Mouse (Mus musculus): ENCODE measurements around the gene Efr3b.

The Efr3b gene

DNA sequence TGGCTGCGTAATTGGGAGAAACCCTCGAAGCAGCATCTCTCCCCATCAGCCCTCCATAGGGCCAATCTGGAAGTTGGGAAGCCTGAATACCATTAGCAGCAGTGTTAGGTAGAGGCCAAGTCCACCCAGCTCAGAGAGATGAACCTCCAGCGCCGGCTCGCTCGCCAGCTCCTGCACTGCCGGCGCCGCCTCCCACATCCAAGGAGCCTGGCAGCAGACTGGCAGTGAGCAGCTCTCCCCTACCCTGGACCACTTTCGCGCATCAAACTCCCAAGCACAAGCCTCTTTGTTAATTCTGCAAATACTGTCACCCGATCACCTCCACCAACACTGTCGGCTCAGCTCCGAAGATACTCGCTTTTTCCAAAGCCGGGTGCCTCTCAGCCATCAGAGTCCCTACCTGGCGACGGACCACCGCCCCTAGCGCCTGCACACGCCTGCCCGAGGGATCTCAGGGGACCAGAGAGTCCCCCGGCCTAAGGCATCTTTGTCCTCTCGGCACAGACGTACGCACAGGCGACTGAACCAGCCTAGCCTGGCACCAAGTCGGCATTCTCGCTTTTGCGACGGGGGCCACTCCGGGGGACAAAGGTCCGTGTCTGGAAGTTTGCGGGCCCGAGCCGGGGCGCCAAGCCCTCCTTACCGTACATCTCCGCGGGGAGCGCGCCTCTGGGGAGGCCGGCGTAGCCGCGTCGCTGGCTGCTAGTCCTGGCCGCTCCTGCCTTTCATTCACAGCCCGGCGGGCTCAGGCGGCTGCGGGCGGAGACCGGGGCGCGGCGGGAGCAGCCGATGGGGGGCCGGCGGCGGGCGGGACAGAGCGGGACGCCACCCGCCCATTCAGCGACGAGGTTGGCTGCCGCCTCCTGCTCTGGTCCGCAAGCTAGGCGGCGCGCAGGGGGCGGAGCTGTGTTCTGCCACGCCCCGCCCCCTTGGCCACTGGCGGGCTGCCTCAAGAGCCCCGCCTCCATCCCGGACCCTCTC is at the start of gene Efr3b:
Gene Efr3b (minus strand): TSS at position 855 of the 981 bp plus-strand sequence.
- peak; percentile 92 for DNase-seq

DNA sequence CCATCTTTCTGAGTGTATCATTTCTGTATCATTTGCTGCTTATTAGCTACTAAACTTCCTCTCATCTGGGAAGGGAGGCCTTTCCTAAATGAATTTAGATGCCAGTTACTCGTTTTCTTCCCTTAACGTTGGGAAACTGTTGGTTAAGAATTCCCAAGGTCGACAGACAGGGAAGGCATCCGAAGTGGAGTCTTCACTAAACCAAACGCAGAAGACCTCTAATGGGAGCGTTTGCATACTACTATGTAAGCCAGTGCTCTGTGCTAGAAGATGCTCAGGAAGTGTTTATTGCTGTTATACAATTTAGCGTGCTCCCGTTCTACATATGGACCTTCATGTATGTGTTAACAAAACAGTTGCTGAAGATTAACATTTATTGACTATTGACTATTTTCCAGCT is 44.7 kb upstream of the Efr3b start:
- DNase-seq = no peak

DNA sequence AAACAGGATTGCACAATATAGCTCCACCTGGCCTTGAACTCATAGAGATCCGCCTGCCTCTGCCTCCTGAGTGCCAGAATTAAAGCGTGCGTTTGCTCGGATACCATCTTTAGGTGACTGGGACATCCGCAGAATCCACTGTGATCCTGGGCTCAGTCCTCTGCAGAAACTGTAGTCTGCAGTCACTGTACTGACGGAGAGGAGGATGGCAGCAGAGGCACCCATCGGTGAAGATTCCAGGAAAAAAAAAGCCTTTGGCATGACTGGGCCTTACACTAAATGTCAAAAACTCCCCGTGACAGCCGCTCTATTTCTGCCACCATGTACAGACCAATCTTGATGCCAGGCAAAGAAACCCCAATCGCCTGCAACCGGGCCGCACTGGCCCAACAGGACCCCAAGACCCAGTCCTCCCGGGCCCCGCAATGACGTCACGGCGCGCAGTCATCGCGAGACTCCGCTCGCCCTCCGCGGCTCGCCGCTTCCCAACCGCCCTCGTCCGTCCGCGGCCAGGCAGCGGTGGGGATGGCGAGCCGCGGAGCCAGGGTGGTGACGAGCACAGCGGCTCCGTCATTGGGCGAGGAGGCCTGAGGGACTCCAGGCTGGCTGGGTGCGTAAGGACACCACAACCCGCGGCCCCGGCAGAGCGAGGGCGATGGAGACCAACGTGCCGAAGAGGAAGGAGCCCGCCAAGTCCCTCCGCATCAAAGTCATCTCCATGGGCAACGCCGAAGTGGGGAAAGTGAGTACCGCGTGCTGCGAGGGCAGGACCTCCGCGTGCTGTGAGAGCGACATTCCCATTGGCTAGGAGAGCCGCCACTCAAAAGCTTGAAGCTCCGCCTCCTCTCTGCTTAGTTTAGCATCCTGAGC is 43.7 kb upstream of the Efr3b start, which contains the start of gene Dnajc27:
Gene Dnajc27 (plus strand): TSS at position 452 of the 870 bp plus-strand sequence.
- DNase-seq = peak; percentile 97

DNA sequence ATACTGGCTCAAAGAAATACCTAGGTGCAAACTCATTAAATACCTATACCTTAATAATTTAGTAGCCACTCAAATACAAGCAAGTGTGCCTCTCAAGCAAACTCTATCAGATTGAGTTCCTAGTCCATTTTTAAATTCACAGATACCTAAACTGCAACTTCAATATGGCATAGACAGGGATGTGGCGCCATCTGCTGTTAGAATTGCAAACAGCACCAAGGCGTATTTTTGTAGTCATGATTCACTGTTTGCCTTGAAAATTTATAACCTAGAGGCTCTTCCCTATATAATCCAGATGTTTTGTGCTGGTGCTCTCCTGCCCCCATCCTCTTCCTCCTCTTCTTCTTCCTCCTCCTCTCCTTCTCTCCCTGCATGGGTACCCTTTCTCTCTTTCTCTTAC is 41.6 kb upstream of the Efr3b start:
- peak; percentile 87 for DNase-seq

DNA sequence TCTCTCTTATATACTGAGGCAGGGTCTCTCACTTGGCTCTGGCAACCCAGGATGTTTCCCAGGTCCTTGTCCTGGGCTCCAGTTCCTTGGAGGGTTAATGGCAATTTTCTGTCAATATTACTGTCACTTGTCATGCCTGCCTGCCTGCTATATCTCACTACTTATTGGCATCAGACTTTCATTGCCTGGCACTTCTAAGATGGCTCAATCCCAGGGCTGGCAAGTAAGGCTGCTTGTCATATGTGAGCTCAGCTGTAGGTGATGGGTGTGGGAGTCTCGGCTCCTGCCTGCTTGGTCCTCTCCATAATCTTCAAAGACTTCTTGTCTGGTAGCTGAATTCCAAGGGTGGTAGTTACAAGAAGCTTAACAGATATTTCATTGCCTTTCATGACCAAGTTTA is 39.4 kb upstream of the Efr3b start:
- no peak for DNase-seq

DNA sequence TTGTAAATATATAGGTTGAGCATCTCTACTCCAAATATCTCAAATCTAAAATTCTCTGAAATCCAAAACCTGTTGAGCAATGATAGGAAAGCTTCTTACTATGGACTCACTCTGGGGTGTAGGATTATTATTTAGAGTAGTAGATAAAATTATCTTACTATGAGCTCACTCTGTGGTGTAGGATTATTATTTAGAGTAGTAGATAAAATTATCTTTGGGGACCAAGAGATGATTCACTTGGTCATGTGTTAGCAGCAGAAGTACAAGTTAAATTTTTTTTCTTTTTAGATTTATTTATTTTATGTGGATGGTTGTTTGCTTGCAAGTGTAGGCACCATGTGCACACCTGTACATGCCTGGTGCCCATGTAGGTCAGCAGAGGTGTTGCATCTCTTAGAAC is 37.7 kb upstream of the Efr3b start:
- no peak for DNase-seq

DNA sequence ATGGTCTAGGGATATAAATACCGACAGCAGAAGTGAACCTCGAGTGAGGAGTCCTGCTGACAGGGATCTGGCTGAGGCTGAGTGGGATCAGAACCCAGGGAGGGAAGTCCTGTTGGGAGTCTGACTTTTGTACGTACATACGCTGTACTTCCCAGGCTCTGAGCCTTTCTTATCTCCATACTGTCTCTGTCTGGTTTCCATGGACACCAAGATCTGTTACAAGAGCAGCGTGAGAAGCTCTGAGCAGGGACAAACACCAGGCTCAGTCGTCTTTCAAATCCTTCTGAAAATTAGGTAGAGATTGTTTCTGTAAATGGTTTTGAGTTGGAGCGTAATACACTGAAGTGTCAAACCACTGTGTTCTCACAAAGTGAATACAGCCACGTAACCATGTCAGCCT is 36.7 kb upstream of the Efr3b start:
- no peak for DNase-seq

DNA sequence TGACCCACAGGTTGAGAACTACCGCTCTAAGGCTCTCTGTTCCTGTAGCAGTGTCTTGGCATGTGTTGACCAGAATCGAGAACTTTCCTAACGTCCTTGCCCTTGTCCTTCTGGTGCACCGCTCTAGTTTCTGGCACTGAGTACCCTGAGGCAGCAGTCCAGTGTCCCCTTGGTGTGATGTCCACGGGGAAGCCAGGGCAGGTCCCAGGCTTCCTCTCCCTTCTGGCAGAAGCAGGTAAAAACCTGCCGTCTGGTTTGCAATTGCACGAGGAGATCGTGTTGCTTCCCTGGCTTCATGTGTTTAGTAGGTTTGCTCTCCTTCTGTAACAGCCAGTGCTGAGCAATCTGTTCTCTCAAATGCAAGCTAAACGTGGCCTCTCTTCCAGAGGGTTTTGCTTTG is 33.0 kb upstream of the Efr3b start:
- DNase-seq = no peak

DNA sequence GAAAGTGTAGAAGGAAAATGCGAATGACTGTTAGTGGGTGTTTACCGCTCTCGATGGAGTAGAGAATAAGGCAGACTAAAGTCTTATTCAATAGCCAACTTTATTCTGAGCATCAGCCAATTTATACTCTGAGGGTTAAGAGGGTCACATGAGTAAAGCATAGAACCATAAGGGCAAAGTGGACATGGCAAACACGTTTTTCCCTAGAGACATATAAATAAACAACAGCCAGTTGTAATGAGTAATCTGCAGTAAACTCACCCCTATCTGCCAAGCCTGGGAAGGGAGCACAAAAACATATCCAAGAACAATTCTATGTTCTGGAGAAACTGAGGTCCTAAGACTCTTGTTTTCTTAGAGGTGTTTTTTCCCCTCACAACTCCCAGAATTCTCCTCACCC is 29.8 kb upstream of the Efr3b start:
- no peak for DNase-seq

DNA sequence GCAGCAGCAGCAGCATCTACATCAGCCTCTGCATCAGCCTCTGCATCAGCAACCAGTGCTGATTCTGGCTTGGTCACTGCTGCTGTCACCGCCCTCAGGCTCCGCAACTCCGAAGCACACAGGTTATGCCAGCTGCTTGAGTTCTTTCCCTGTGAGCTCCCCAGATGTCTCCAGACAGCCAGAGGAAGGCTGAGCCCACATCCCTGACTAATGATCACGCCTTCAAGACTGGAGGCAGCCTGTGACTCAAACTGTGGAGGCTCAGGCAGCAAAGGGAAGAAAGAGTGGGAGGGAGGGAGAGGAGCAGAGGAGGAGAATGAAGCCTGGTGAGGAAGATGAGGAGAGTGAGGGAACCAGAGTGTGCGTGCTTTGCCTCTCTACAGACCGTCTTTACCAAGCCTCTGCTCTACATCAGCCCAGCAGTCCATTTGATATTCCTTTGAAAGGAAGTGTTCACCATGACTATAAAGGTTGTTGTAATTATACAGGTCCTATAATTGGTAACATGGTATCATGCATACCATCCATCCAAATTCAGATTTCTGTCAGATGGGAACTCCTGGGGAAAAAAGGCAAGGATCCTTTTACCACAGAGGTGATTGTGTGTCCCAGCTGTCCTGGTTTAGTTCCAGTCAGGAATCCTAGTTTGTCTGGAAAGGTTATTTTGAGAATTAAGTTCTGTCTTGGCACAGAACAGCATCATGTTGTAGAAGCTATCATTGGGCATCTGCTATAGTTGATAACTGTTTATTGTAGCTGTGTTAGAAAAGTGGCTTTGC is 28.2 kb upstream of the Efr3b start:
- DNase-seq = no peak

DNA sequence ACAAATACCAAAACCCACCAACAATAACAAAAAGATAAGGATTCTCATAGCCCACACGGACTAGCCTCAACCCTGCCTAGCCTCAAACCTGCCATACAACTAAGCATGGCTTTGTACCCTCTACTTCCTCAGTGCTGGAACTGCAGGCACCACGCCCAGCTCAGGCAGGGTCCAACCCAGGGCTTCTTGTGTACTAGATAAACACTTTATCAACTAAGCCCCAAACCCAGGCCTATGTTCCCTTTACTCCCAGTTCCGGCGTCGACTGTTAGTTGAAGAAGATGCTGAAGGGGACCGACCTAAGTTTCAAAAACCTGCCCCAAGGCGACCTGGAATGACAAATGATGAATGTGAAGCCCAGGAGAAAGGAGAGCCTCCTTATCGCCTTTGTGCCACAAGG is 27.2 kb upstream of the Efr3b start:
- no peak for DNase-seq

DNA sequence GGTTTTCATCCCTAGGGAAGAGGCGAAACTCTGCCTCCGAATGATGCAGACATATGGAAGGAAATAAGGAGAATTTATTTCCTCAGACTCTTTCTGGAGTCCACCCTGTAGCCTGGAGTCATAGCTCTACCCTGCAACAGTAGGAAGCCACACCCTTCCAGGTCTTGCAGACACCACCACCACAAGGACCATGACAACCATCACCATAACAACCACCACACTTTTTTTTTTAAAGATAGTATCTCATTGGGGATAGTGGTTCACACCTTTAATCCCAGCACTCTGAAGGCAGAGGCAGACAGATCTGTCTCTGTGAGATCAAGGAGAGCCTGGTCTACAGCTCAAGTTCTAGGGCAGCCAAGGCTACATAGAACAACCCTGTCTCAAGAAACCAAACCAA is 26.8 kb upstream of the Efr3b start:
- DNase-seq = no peak

DNA sequence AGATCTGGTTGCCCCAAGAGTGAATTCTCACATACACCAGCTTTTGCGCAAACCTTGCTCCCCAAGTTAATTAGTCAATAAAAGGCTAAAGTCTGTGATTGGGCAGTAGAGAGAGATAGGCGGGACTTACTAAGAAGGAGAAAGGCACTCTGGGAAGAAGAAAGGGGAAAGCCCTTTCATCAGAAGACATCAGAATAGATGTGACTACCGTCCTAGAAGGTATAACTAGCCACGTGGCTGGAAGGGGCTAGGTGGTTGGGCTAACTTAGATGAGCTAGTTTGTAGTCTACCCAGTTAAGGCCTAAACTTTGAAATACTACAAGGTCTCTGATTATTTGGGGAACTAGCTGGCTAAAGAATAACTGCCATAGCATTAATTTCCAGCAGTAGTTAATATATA is 21.0 kb upstream of the Efr3b start:
- DNase-seq = no peak

DNA sequence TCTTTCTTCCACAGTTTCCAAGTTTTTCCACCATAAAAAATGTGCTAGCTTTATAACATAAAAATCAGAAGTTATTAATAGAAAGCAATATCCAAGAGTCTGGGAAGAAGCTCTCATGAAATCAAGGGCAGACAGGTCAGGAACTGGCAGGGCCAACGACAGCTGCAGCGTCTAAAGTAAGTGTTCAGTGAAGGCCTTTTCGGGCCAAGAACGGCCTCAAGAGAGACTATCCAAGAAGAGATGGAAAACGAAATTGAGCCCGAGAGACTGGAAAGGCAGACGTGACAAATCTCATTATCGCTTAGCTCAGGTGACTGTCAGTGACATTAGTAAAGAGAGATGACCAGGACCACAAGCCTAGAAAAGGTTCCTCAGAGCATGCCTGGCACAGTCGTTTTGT is 19.6 kb upstream of the Efr3b start:
- no peak for DNase-seq

DNA sequence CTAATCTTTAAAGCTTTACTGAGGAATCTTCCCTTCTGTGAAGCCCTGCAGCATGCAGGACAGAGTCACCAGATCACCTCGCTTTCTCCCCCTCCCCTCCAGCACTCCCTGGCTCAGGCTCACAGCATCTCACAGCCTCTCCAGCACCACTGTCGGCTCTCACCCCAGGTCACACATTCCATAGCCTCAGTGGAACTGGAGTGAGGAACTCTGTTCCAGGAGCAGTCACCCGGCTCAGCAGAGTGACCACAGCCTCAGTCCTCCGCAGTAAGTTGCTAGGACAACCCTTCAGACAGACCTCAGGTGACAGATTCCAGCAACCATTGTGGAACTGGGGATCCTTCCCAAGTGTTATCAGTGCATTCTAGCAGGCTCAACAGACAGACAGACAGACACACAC is 16.1 kb upstream of the Efr3b start:
- DNase-seq = no peak

DNA sequence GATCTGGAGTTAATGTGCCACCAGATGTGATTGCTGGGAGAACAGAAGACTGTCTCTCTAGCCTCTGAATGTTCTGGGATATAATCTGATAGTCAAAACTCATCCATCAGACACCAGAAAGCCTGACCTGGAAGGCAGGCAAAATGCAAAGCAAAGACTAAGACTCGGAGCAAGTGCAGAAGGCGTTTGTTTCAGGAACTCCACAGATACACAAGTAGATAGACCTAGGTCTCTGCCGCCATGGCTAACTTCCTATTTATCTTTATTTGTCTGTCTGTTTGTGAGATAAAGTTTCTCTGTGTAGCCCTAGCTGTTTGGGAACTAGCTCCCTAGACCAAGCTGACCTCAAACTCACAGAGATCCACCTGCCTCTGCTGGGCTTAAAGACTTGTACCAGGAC is 14.9 kb upstream of the Efr3b start:
- no peak for DNase-seq

DNA sequence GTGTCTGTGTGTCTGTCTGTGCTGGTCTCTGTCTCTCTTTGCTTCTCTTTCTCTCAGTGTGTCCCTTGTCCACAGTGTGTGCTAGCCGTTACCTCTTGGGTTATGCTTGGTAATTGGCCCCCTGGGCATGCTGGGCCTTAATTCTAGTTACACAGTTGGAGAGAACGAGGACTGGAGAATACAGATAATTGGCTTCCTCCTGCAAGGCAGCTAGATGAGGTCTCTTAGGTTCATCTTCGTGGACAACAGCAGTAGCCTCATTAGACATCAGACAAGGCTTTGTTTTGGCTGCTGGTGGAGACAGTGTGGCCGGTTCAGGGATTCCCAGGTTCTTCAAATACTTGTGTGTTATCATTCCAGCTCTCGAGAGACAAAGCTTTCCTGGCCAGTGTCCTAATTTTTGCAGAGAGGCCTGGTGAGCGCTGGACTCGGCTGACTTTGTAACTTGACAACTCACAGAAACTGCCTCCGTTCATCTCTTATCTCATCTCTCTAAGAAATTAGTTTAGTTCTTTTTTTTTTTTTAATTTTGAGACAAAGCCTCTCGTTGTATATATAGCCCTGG is 12.2 kb upstream of the Efr3b start:
- no peak for DNase-seq

DNA sequence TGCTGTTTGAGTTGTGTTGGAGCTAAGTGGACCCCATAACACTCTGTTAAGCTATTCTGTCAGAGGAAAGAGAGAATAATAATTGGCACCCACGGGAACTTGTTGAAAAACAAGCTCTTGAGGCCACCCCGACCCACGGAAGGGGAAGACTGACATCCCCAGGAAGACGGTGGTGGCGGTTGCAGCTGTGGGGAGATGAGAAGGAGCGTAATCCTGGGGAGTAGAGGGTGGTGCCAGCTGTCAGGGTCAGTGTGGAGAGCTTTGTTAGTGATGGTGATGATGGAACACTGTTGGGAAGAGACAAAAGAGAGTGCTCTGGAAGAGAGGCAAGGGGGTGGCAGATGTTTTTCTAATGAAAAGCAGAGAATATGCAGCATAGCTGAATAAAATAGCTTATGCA is 9.3 kb upstream of the Efr3b start:
- DNase-seq = no peak

DNA sequence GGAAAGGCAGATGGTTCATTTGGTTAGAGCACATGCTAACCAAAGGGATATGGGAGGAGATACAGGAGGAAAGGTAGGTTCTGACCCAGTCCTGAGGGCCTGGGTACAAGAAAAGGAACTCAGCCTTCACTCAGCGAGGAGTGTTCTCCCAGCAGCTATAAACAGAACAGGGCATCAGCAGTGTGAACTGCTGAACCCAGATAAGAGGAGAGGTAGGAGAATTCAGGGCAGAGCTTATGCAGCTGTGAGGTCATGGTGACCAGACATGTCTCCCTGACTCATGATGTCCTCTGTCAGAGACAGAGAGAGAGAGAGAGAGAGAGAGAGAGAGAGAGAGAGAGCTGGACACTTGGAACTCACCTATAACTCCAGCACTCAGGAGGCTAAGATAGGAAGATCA is 7.3 kb upstream of the Efr3b start:
- DNase-seq = no peak

DNA sequence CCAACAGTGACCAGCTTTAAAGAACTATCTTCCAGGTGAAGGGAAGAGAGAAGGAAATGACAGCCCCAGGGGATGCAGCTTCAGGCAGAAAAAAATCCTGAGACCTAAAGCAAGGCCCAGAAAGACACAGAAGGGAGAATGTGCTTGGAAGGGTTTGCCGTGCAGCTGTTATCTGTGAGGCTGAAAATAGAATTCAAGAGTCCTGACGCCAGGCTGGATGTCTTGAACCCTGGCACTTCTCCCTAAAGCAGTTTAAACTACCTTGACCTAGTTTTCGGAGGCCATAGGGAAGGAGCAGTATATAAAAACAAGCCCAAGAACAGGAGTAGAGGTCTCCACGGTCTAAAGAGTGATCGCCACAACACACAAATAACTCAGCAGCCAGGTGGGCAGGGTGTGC is 3.7 kb upstream of the Efr3b start:
- no peak for DNase-seq

DNA sequence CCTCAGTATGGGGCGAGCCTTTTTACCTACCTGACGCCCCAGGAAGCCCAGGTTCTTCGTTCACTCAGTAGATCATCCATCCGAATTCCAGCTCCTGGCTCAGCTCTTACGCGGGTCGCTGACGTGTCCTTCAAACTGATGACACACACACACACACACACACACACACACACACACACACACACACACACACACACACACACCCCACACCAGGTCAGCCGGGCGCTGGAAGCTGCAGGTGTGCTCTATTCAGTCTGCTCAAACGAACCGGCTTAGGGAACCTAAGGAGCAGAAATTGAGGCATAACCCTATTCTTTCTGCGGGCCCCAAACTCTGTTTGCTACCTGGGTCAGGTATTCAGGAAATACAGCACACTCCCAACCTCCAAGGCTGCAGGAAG is 331 bp upstream of the Efr3b start:
- no peak for DNase-seq

DNA sequence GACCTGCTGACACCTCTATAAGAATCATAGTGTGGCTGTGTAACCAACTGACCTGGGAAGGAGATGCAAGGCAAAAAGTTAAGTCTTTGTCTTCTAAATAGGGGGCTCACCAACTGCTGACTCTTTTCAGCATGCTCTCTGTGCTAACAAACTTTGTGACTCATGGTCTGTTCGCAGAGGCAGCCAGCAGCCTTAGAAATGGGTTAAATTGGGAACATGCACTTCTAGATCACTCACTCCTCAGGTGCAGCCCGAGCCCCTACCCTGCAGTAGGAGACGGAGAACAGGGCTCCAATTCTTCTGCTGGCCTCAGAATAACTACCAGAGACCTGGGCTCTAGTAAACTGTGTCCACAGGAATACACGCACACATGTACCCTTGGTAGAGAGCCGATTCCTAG is 1.2 kb downstream of the Efr3b start:
- no peak for DNase-seq

DNA sequence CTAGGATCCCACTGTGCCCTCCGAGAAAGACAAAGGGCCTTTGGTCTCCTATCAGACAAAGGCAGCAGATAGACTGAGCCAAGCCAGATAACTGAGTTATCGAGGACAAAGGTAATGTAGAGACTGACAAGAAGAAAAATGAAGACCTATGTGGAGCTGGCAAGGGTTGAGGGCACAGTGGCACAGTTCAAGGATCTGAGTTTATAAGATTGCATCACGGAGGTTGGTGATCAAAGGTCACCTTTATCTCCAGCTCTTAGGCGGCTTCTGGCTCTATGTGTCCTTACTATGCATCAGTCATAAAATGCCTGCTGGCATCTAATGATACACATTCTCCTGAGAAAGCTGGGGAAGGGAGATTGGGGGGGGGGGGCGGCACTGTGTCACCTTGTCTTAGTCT is 2.6 kb downstream of the Efr3b start:
- no peak for DNase-seq
